Mouse (Mus musculus) liver, embryonic 15.5 days (tissue): ENCODE measurements around the gene Nfe2l1. TPM values are rescaled to one million over a fixed set of nuclear protein-coding genes. Genes with fewer than 3 reads are reported as not detected.

Source experiments
- ATAC-seq: fragments of 200-750 bp; cut with Nextera tagmentation; 2 replicates; pipeline ENCODE4 v1.8.0; 2017; ENCODE audit warnings: moderate number of reproducible peaks, mild to moderate bottlenecking, moderate library complexity; ENCODE audit not compliant: insufficient read depth
- H3K27ac ChIP-seq: fragments of 300-500 bp; sonication (generic); replicated peaks from 2 replicates; pipeline ENCODE4 v1.5.1; 2015; ENCODE audit warnings: mild to moderate bottlenecking, inconsistent platforms
- H3K27me3 ChIP-seq: fragments of 300-500 bp; sonication (generic); 2 replicates; pipeline ENCODE4 v1.6.1; 2015; ENCODE audit warnings: mild to moderate bottlenecking, inconsistent platforms
- H3K36me3 ChIP-seq: fragments of 300-500 bp; sonication (generic); replicated peaks from 2 replicates; pipeline ENCODE4 v1.6.1; 2015; ENCODE audit warnings: moderate library complexity, mild to moderate bottlenecking, inconsistent platforms
- H3K4me1 ChIP-seq: fragments of 300-500 bp; sonication (generic); replicated peaks from 2 replicates; pipeline ENCODE4 v1.6.1; 2015; ENCODE audit warnings: inconsistent platforms
- H3K4me2 ChIP-seq: fragments of 300-500 bp; sonication (generic); 2 replicates; pipeline ENCODE4 v1.6.1; 2015; ENCODE audit warnings: moderate library complexity, mild to moderate bottlenecking, inconsistent platforms
- H3K4me3 ChIP-seq: fragments of 300-500 bp; sonication (generic); replicated peaks from 2 replicates; pipeline ENCODE4 v1.5.1; 2015; ENCODE audit warnings: mild to moderate bottlenecking, inconsistent platforms
- H3K9ac ChIP-seq: fragments of 300-500 bp; sonication (generic); 2 replicates; pipeline ENCODE4 v1.6.1; 2015; ENCODE audit warnings: moderate library complexity, mild to moderate bottlenecking, inconsistent platforms
- H3K9me3 ChIP-seq: fragments of 300-500 bp; sonication (generic); replicated peaks from 2 replicates; pipeline ENCODE4 v1.6.1; 2016; ENCODE audit warnings: inconsistent platforms
- WGBS: fragments of 180-500 bp; shearing (Covaris S2); methylation state at CpG from one replicate; pipeline ENCODE4 v1.1.7; 2015; ENCODE audit warnings: mixed read lengths; ENCODE audit not compliant: insufficient replicate concordance; 5-methylcytosine and 5-hydroxymethylcytosine counted together
- microRNA counts: library from miRNA; unstranded; fragments of <30 nt; microRNA quantifications from one replicate; lab custom pipeline; 2016
- microRNA-seq: library from miRNA; unstranded; fragments of <30 nt; microRNA quantifications from one replicate; pipeline ENCODE4, GENCODE M21; 2016
- polyA plus RNA-seq: library from polyadenylated mRNA; unstranded; fragments of >200 nt; fragmentation: Nextera tagmentation; extraction: Ambion mirVana; gene quantifications from 2 replicates; pipeline ENCODE4 v1.2.1, GENCODE M21; 2015

Nfe2l1 gene
- polyA plus RNA-seq, 1 experiment from 2014 or later: 18.8 TPM

GRCm38 (mm10) chr11:96776968-96777962, 52.5 kb downstream of the Nfe2l1 start, which contains the start of gene Snx11:
Gene Snx11, minus strand, starts transcription at chr11:96777559.
- Histone ChIP-seq H3K4me2 (peak within 1 kb of the TSS; percentile 85), H3K27me3 (no peaks in the 10 kb centered on the region), H3K36me3 (peaks cover 11% of the 10 kb centered on the region), H3K9ac (peak within 1 kb of the TSS; percentile 82), H3K27ac (peak within 1 kb of the TSS; percentile 88), H3K4me3 (peak within 1 kb of the TSS; percentile 88), H3K4me1 (peaks cover 31% of the 10 kb centered on the region), H3K9me3 (no peaks in the 10 kb centered on the region)
- WGBS: 1% methylated on average over 59 of the region's 59 CpGs
- ATAC-seq: peak; percentile 100

DNA sequence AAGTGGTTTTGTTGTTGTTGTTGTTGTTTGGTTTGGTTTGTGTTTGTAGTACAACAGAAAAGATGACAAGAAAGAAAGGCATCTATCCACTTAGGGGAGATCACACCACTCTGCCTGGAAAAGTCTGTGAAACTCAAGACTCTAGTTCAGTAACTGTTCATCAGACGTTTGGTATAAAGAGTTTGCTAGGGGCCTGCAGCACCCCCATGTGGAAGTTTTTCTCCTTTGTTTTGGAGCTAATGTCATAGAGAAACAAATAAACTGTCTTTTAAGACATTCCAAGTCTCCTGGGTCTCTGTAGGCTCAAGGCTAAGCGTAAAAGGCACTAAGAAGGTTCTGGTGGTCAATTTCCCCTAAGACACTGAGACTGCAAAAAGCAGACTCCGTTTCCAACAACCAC, 53.7 kb downstream of the Nfe2l1 start:
- WGBS: 54% methylated on average over 3 of the region's 3 CpGs
- H3K4me3 ChIP-seq: peak overlapping the region; percentile 88
- H3K36me3 ChIP-seq: peaks cover 23% of the 10 kb centered on the region
- H3K4me1 ChIP-seq: peaks cover 31% of the 10 kb centered on the region
- H3K27ac ChIP-seq: no peak overlapping the region
- H3K4me2 ChIP-seq: peak overlapping the region; percentile 85
- H3K9ac ChIP-seq: no peak overlapping the region
- H3K9me3 ChIP-seq: no peaks in the 10 kb centered on the region
- no peak for ATAC-seq
- no peaks in the 10 kb centered on the region for H3K27me3 ChIP-seq

DNA sequence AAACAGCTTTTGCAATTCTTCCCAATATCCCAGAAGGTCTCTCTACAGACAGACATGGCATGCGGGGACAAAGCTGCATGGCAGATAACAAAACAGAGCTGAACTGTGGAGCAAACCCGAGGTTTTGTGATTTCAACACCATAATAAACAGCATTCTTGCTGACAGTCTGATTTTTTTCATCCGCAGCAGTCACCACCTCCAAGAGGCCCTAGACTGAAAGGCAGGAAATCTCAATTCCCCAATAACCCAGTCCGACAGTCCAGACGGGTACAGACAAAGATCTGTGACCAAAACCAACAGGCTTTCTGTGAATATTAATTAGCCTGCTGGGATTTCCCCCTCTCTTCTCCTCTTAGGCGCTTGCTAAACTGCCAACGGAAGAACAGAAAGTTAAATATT, 54.1 kb downstream of the Nfe2l1 start:
- 0 out of 2 replicates have a peak overlapping the region, but pooled peaks have one; percentile 7 for H3K4me2 ChIP-seq

GRCm38 (mm10) chr11:96775063-96775462, 54.7 kb downstream of the Nfe2l1 start:
- Histone ChIP-seq H3K9me3 (no peaks in the 10 kb centered on the region), H3K4me2 (no peak overlapping the region), H3K27ac (no peak overlapping the region), H3K4me1 (peaks cover 31% of the 10 kb centered on the region), H3K9ac (no peak overlapping the region), H3K36me3 (peaks cover 33% of the 10 kb centered on the region), H3K27me3 (no peaks in the 10 kb centered on the region), H3K4me3 (no peak overlapping the region)
- 81% methylated on average over 8 of the region's 8 CpGs for WGBS
- ATAC-seq: no peak

More for the DNA sequence above, 54.1 kb downstream of the Nfe2l1 start:
- Histone ChIP-seq H3K9ac (no peak overlapping the region), H3K36me3 (peaks cover 27% of the 10 kb centered on the region), H3K27me3 (no peaks in the 10 kb centered on the region), H3K4me1 (peaks cover 31% of the 10 kb centered on the region), H3K27ac (no peak overlapping the region), H3K9me3 (no peaks in the 10 kb centered on the region), H3K4me3 (no peak overlapping the region)
- ATAC-seq: no peak
- 71% methylated on average over 7 of the region's 7 CpGs for WGBS

DNA sequence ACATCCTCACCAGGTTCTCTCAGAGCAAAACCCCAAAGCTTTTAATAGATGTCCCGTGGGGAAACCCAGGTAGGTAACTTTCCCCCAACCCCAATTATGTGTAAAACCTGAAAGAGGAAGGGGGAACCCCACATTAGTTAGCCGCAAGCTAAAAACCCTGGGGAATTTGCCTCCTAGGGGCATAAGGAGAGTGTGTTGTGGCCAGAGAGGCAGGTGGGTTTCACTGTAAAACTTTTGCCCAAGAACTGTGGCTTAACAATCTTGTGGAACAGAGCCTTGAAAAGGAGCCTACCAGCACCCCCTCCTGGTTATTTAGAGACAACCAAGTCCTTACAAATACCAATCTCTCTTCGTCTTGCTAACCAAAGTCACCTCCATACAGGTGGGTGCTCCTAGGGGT, 55.2 kb downstream of the Nfe2l1 start:
- no peak overlapping the region for H3K27ac ChIP-seq
- no peak for ATAC-seq
- 76% methylated on average over 3 of the region's 3 CpGs for WGBS

GRCm38 (mm10) chr11:96772413-96772812, 57.4 kb downstream of the Nfe2l1 start:
- no peak overlapping the region for H3K4me2 ChIP-seq
- peaks cover 51% of the 10 kb centered on the region for H3K36me3 ChIP-seq
- no peak overlapping the region for H3K9ac ChIP-seq
- ATAC-seq: no peak
- H3K4me1 ChIP-seq: peaks cover 20% of the 10 kb centered on the region
- H3K27ac ChIP-seq: no peak overlapping the region
- H3K27me3 ChIP-seq: no peaks in the 10 kb centered on the region
- no peaks in the 10 kb centered on the region for H3K9me3 ChIP-seq
- no peak overlapping the region for H3K4me3 ChIP-seq
- WGBS: 79% methylated on average over 9 of the region's 9 CpGs

More for the DNA sequence above, 55.2 kb downstream of the Nfe2l1 start:
- Histone ChIP-seq H3K4me2 (no peak overlapping the region), H3K4me1 (peaks cover 31% of the 10 kb centered on the region), H3K36me3 (peaks cover 38% of the 10 kb centered on the region), H3K4me3 (no peak overlapping the region), H3K9me3 (no peaks in the 10 kb centered on the region), H3K27me3 (no peaks in the 10 kb centered on the region), H3K9ac (no peak overlapping the region)

DNA sequence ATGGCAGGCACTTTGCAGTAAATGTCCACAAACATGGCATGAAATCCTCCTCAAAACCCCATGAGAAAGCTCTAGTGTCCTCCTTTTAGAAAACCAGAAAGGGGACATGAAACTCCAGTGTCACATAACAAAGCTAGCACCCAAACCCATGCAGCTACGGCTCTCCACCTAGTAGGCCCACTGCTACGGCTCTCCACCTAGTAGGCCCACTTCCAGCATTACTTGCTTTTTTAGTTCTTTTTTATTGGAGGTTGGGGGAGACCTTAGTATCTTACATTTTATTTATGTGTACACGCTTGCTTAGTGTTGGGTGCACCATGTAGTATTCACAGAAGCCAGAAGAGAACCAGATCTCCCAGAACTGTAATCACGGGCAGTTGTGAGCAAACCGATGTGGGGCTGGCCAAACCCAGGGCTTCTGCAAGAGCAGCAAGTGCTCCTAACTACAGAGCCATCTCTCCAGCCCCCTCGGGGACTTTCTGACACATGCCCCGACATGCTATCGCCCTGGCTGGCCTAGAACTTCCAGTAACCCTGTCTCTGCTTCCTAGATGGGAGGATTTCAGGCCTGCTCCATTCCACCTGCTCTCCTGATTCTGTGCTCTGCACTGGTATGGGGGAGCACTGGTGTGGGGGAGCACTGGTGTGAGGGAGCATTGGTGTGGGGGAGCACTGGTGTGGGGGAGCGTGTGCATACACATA, 58.3 kb downstream of the Nfe2l1 start:
- Histone ChIP-seq H3K9me3 (no peaks in the 10 kb centered on the region), H3K4me1 (peaks cover 12% of the 10 kb centered on the region), H3K27me3 (no peaks in the 10 kb centered on the region), H3K27ac (no peak overlapping the region), H3K36me3 (peaks cover 51% of the 10 kb centered on the region), H3K4me3 (no peak overlapping the region), H3K9ac (no peak overlapping the region), H3K4me2 (no peak overlapping the region)
- 84% methylated on average over 9 of the region's 9 CpGs for WGBS
- no peak for ATAC-seq

DNA sequence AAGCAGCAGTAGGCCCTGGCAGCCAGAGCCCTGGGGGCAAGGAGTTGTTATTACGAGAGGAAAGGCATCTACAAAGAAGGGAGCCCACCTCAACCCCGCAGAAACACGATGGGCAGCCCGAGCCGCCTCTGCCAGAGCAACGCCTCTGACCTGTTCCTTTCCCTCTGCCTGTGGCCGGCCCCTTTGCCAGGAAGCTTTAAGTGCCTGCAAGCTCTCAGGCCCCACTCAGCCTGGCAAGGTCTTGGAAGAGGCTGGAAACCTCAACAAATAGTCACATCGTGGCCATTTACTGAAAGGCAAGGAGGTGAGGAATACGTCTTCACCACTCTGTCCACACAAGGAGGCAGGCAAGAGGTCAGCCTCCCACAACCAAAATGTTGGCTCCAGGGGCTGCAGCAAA, 61.5 kb downstream of the Nfe2l1 start:
- H3K27ac ChIP-seq: no peak overlapping the region
- no peak overlapping the region for H3K4me2 ChIP-seq
- peaks cover 50% of the 10 kb centered on the region for H3K36me3 ChIP-seq
- ATAC-seq: no peak
- WGBS: 73% methylated on average over 9 of the region's 9 CpGs
- H3K9me3 ChIP-seq: no peaks in the 10 kb centered on the region
- 0 out of 2 replicates have a peak, but pooled peaks cover 7% of the 10 kb centered on the region for H3K4me1 ChIP-seq
- no peak overlapping the region for H3K4me3 ChIP-seq
- no peaks in the 10 kb centered on the region for H3K27me3 ChIP-seq
- no peak overlapping the region for H3K9ac ChIP-seq

MicroRNAs within 50 kb of the gene (microRNA counts, 519-probe panel; counts per million panel counts)
- microRNA mmu-miR-152 (lab: Ali Mortazavi, UCI): 3,935 counts per million, percentile 81 among the panel's probes with 10 or more counts

Small RNA genes lying within 50 kb of the gene (microRNA-seq; reads per million reads assigned to microRNA genes)
- 122 reads per million, percentile 55 among the genes with 10 or more reads in this experiment for gene Mir152

Other genes with a start within 250 kb of the Nfe2l1 start
- 8.6 and 8.7 TPM in 2 replicates for gene Snx11, start 52.4 kb downstream of the Nfe2l1 start, polyA plus RNA-seq
- 26.1 and 29.8 TPM in 2 replicates for gene Cbx1, start 40.8 kb downstream of the Nfe2l1 start, polyA plus RNA-seq
- 21.1 and 21.4 TPM in 2 replicates for gene Copz2, start 19.9 kb upstream of the Nfe2l1 start, polyA plus RNA-seq
- gene Cdk5rap3, start 86.5 kb upstream of the Nfe2l1 start, polyA plus RNA-seq: 33.7 and 40.6 TPM in 2 replicates
- 5.9 and 6.1 TPM in 2 replicates for gene Prr15l, start 98.1 kb upstream of the Nfe2l1 start, polyA plus RNA-seq
- 719 and 785 TPM in 2 replicates for gene Pnpo, start 114.0 kb upstream of the Nfe2l1 start, polyA plus RNA-seq
- gene Sp2, start 153.0 kb upstream of the Nfe2l1 start, polyA plus RNA-seq: 17.6 and 18.0 TPM in 2 replicates
- 0.03 and 0.05 TPM in 2 replicates for gene Sp6, start 183.4 kb upstream of the Nfe2l1 start, polyA plus RNA-seq
- 11.8 and 13.2 TPM in 2 replicates for gene Scrn2, start 200.0 kb upstream of the Nfe2l1 start, polyA plus RNA-seq
- 0.08 and 0.54 TPM in 2 replicates for gene Lrrc46, start 211.4 kb upstream of the Nfe2l1 start, polyA plus RNA-seq
- 34.0 and 34.6 TPM in 2 replicates for gene Mrpl10, start 211.6 kb upstream of the Nfe2l1 start, polyA plus RNA-seq
- 2.3 and 2.9 TPM in 2 replicates for gene Osbpl7, start 220.7 kb upstream of the Nfe2l1 start, polyA plus RNA-seq